Mouse (Mus musculus) kidney, adult 2 months (tissue): ENCODE measurements at regions not wholly inside any gene's neighbourhood (a gene's known extent, or its start where the extent isn't known, plus 50 kb on each side); places are given as distances from the start of the nearest gene placed in this dataset.

ENCODE experiments used
- CTCF ChIP-seq: fragments of 200-500 bp; conservative IDR thresholded peaks from 2 replicates; pipeline ENCODE4 v1.5.1; 2011; ENCODE audit warnings: low read depth, mild to moderate bottlenecking, control low read depth, low read length, moderate library complexity, mixed read lengths; ENCODE audit not compliant: insufficient read depth, insufficient read length
- POLR2A ChIP-seq: fragments of 200-500 bp; IDR thresholded peaks from one replicate; pipeline ENCODE4 v1.6.1; 2011; ENCODE audit warnings: low read depth, low read length, control low read depth

DNA sequence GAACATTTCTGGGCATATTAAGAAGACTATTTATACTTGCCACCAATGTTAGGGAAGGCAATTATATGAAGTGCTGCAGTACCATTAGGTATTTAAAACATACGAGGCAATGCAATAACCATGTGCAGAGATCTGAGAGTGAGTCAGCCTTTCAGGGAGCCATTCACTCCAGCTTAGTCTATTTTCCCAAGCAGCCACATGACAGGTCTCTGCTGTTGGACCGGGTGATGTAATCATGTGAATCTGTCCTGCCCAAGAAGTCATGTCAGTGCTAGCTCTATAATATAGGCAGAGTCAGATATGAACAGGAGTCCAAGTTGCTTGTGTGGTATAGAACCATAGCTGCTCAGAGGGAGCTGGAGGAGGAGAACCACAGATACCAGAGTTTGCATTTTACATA lies 253.1 kb downstream of the Bcl2 start:
- TF ChIP-seq POLR2A = no peak
- TF ChIP-seq CTCF = no peak
